Mouse (Mus musculus) adrenal gland, postnatal 36 days (tissue): Measurements from ENCODE around the gene Gpx5. TPM values are rescaled to one million over a fixed set of nuclear protein-coding genes. Genes with fewer than 3 reads are reported as not detected.
"Not testable (repeated sequence)": the region's sequence is repeated elsewhere in the genome, so short reads cannot be mapped to it uniquely, and the experiment has no call there.

ENCODE experiments used
- DNase-seq, 2 experiments: peaks; one replicate each; pipeline ENCODE4 v3.0.0; 2021; ENCODE audit warnings: mixed read lengths in 1 of 2
- total RNA-seq, 2 experiments: library from RNA; stranded (reverse); gene quantifications; 2 replicates each; pipeline ENCODE4 v1.2.3; 2021

Gpx5 gene
- total RNA-seq, 2 experiments from 2014 or later = not detected

DNA sequence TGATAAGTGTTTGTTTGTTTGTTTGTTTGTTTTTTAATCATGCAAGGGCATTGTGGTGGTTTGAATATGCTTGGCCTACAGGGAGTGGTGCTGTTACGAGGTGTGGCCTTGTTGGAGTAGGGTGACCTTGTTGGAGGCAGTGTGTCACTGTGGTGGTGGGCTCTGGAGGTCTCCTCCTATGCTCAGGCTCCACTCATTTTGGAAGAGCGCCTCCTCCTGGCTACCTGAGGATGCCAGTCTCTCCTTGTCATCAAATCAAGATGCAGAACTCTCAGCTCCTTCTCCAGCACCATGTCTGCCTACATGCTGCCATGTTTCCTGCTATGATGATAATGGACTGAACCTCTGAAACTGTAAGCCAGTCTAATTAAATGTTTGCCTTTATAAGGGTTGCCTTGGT lies 26.8 kb downstream of the Gpx5 start:
- no peak for DNase-seq

DNA sequence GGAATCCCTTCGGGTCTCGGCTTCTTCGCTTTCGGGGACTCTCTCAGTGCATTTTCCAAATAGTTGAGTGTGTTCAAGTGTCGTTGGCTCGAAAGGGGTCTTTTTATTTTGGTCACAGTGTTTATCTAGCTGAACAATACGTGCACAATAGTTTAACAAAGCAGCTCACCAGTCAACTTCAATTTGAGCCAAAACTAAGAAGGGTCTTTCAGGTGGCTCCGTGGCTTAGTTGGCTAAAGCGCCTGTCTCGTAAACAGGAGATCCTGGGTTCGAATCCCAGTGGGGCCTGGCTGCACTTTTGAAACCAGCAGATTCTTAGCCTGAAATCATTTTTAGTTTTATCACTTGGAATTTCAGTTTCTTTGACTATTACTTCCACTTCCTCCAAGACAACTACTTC lies 28.2 kb downstream of the Gpx5 start:
- no peak for DNase-seq

DNA sequence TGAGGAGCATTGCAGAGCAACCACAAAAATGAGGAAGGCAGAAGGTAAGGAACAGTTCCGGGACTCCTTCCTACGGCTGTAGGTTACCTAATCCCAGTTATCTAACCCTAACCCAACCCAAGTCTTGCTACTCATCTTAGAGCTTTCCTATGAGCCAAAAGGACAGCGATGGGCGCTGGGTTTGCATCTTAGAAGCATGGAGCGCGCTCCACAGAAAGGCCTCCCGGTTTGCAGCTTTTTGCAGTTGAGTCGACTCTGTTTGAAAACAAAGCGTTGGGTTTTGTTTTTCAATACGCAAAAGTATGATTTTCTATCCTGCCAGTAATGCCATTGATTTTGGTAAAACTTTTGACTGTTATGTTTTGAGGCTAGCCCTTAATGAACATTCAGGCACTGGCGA lies 28.6 kb downstream of the Gpx5 start:
- DNase-seq = no peak

DNA sequence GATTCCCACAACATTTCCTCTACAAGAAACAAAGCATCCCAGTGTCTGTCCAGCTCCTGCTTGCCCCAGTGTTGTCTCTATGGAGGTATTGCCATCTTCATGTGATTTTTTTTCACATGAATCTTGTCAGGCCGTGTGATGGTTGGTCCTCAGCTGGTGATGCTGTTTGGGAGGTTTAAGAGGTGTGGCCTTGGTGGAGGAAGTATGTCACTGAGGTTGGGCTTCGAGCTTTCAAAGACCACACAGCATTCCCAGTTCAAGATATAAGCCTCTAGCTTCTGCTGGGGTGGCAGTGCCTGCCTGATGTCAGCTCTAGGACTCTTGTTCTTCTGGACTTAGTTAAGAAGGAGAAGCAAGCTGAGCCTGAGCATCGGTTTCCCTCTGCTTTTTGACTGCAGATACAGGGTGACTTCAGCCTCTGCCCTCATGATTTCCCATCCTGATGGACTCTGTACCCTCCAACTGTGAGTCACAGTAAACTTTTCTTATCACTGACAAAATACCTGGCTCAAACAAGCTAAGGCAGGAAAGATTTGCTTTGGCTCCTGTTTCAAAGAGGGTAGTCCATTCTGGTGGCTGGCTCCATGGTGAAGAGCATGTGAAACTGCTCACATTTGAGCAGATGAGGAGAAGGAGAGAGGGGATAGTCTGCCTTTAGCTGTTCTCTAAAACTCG lies 29.6 kb downstream of the Gpx5 start:
- no peak for DNase-seq

DNA sequence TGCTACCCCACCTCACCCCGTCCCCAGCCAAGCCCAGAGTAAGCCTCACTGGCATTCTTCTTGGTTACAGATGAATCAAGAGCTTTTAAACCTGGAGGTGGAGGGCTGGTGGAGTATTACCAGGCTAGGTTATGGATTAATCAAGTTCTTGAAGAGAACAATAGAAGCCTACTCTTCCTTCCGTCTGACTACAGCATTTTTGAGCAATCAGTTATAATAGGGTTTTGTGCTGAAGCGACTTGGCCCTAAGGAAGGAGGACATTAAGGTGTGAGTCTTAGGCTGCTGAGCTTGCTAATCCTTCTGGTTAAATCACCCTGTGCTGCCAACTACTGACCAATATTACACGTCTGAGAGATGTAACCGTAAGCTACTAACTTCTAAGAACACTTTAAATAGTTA lies 32.2 kb downstream of the Gpx5 start:
- no peak for DNase-seq

DNA sequence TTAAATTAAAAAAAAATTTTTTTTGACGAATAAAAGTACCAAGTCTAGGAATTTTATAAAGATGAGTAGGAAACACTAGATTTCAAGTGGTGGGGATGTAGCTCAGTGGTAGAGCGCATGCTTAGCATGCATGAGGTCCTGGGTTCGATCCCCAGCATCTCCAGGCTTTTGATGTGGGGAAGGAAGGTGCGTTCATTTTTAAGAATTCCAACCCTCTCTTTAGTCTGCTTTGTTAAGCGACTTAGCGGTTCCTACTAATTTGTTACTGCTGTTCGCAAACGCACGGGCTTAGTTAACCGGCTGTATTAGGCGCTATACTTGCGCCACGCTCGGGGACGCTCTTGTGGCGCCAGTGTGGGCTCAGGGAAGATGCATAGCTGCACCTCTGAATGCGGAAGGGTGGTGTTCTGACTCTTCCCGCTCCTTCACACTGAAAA lies 32.8 kb downstream of the Gpx5 start:
- DNase-seq = peak; percentile 31 to 39

DNA sequence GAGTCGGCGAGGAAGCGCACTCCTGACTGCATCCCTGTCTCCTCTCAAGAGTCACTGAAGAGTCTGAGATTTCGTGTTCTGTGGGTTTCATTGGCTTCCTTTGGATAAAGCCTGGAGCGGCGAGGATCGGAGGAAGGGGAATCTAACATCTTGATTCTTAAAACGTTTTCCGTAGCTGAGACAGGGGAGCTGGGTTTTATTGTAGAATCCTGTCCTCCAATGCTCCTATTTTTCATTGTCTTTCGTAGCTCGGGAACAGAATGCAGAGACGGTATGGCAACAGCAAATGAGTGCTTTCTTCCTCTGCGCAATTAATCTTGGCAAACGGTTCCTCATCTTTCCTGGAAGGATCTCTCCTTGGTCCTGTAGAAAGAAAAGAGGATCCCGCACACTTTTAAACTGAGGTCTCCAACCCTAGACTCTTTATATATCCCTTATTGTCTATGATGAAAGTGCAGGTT lies 33.3 kb downstream of the Gpx5 start:
- DNase-seq = no peak

DNA sequence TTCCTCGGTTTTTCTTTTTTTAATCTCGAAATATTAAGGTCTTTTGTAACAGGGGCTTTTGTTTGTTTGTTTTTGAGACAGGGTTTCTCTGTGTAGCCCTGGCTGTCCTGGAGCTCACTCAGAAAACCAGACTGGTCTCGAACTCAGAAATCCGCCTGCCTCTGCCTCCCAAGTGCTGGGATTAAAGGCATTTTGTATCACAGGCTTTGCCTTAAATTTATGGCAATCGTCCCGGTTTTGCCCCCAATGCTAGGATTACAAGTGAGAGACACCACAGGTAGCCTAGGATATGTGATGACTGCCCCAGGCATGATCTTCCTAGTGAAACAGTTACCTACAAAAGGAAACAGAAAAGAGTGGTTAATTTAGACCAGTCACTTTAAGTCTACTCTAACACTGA lies 34.0 kb downstream of the Gpx5 start:
- DNase-seq = no peak

DNA sequence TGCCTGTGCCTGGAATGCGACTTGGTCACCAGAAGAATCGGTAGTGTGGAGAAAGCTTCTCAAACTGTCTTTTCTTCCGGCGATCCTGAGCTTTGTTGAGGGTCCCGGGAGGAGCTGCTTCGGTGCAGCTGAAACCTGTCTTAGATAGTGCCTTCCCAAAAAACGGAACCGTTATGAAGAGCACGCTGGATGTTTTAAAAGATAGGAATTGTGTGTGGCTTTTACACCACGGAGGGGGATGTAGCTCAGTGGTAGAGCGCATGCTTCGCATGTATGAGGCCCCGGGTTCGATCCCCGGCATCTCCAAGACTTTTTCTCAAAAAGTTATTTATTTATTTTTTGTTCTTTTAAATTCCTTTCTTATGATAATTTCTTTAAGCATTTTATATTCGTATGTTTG lies 38.5 kb downstream of the Gpx5 start:
- DNase-seq = no peak

DNA sequence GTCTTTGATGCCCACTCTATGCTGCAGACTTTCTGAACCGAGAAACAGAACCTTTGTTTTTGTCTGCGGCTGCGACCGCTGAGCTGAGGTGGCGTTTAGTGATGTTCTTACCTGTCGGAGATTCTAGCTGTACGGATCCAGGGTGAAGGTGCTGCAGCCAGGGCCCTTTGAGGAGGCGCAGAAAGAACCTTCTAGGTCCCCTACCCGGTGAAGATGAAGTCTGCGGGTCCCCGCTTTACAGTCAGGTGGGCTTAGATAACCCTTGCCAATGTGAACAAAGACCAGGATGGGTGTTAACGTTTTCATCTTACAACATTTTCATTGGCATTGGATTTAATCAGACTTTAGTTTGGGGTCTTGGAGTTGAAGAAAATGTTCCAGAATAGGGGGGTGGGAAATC lies 39.0 kb downstream of the Gpx5 start:
- DNase-seq = no peak

DNA sequence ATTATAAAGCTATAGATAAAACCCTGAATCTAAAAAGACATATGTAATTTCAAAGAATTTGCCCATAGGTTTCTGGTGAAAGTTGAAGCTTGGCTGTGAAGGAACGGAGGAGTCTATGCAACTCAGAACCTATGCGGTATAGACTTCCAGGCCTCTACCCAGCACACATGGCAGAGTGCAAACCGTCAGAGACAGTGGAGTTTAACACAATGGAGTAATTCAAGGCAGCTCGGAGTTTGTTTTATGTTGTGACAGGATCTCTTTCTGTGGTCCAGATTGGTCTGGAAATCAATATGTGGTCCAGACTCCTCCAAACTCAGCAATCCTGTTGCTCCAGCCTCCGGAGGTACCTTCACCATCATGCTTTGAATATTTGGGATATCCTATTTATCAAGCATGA lies 39.5 kb downstream of the Gpx5 start:
- no peak for DNase-seq

DNA sequence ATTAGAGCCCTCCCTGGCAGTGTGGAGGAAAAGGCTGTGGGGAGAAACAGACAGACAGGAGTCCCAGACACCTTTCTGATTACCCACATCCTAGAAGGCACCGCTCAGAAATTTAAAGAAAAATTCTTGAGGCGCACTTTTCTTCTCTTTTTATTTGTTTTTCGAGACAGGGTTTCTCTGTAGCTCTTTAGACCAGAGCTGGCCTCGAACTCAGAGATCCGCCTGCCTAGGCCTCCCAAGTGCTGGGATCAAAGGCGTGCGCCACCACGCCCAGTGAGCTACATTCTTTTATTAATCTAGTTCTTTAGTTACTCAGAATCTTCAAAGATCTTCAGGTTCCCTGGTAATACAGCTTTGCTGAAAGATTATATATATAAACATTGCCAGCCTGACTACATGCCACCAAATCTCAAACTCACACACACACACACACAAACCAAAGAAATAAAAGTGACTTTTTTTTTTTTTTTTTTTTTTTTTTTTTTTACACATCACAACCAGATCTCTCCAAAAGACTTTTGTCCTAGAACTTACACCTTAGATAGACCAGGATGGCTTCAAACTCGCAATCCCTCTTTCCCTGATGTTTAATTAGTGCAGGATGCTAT lies 42.4 kb downstream of the Gpx5 start:
- no peak for DNase-seq

DNA sequence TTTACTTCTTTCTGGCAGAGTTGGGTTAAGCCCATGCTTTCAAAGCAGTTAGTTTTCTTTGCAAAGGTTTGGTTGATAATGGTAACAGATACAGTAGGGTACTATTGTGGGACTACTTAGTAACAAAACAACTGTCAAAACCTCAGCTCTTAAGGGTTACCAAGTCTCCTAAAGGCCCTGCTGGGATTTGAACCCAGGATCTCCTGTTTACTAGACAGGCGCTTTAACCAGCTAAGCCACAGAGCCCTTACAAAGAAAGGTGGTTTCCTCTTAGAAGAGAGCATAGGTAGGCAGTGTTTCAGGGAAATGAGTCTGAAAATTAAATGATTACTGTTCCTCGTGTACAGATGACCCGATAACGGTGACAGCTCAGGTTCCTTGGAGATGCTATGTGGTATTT lies 43.5 kb downstream of the Gpx5 start:
- no peak for DNase-seq

DNA sequence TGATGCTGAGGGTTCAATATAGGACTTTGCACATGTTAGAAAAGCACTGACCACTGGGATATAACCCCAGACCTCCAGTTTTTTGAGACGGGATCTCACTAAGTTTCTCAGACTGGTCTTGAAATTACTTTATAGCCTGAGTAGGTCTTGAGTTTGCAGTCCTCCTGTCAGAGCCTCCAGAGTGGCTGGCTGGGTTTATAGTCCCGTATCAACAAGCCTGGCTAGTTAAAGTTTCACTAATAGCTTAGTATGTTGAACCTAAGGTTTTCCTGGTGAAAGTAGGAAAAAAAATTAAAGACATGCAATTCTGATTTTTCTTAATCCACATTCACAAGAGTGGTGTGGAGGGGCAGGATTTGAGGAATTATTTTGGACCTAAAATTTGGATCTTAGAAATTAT lies 46.3 kb downstream of the Gpx5 start:
- no peak for DNase-seq

DNA sequence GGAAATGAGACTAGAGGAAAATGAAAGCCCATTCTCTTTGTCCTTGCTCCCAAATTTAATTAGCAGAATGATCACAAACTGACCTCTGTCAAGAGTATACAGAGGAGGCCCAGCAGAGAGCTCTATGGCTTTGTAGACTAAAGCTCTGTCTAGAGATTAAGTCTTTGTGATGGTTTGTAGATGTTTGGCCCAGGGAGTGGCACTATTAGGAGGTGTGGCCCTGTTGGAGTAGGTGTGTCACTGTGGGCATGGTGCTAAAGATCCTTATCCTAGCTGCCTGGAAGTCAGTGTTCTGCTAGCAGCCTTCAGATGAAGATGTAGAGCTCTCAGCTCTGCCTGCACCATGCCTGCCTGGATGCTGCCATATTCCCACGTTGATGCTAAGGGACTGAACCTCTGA lies 47.6 kb downstream of the Gpx5 start:
- not testable (repeated sequence) for DNase-seq

DNA sequence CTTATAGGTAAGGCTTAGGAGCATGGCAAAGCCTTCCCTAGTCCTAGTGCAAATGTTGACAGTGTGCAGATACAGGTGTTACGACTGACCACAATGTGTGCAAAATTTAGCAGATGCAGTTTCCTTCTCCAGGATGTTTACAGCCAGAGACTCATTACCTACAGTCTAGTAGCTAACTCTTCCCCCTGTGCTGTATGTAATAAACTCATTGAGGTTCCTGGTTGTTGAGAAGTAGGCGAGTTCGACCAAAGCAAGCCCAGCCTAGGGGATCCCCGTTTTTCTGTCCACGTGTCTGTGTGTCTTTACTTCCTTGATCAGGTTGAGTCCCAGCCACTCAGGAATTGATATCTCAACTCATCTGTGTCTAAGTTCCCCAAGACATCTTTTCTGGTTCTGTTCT lies 48.4 kb downstream of the Gpx5 start:
- no peak for DNase-seq

DNA sequence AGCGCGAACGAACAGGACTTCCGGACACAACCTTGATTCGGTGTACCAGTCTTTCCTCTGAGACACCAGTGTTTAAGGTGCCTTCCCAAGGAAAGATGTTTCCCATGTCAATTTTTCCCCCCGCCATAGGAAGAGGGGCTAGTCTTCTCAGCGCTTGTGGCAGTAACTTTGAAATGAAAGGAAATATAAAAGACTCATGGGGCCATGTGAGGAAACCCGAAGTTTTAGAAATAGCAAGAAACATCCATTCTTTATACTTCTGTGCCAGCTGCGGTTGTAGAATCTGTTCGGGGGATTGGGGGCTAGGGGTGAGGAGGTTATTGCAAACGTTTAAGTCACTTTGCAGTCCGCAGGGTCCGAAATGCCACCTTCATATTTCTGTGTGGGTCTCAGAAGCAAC lies 49.3 kb downstream of the Gpx5 start:
- DNase-seq = no peak

DNA sequence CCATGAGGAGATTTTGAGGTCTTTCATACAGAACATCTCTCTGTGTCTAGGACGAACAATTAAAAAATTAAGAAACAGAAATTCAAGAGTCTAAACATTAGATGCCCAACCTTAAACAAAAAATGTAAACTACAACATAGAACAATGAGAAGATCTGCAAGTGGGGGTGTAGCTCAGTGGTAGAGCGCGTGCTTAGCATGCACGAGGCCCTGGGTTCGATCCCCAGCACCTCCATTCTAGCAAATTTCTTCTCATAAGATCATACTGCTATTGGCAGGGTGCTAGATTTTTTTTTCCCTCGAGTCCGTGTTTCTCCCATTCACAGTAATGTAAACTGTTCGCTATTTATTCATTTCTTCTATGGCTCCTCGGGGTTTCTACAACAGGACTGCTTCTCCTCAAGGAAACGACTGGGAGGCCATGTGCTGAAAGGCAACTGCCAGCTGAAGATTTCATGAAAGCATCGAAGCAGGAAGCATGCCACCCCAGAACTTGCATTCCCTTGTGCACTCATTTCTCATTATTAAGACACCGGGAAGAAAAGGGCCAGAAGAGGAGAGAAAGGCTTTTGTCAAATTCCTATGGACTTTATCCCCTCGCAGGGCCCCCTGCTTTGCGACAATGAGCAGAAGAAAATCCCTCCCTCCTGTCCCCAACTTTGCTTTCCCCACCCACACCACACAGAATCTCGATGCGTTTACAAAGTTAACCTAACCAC lies 50.0 kb downstream of the Gpx5 start:
- DNase-seq = no peak

DNA sequence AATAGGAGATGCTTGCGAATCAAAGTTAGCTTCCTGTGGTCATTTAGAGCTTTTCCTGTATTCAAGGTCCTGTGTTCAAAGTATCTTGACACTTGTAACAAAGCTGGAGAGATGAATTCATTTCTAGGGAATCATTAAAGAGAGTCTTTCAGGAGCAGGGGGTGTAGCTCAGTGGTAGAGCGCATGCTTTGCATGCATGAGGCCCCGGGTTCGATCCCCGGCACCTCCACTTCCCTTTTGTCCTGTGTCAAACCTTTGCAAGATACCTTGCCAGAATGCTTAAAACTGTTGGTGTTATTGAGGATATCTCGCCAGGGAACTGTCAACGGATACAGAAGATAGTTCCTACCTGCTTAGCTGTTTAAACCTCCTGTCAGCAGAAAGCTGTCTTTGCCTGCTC lies 51.7 kb downstream of the Gpx5 start:
- DNase-seq = no peak

DNA sequence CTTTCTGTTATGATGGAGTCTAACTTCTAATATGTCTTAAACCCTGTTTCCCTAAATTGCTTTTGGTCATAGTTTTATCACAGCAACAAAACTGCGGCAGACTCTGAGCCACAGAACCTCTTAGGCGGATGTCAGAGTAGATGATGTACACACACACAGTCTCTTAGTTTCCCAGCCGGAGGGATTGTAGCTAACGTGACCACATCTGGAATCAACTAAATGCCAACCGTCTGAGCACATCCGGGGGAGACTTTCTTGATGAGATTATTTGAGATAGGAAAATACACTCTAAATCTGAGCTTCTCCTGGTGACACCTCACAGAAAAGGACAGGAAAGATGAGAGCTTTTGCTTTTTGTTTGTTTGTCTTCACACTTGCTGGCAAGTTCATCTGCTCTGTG lies 55.4 kb downstream of the Gpx5 start:
- no peak for DNase-seq

DNA sequence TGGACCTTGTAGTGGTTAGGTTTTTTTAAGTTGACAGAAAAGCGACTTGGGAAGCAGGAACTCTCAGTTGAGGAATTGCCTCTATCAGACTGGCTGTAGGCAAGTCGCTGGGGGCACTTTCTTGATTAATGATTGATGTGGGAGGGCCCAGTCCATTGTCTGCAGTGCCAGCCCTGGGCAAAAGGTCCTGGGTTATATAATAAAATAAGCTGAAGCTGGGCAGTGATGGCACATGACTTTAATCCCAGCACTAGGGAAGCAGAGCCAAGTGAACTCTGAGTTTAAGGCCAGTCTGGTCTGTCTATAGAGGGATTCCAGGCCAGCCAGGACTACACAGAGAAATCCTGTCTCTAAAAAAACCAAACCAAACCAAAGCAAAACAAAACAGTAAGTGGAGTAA lies 55.8 kb downstream of the Gpx5 start:
- DNase-seq = no peak
